Comparison of ENCODE assay signal across 9 mouse cellular contexts in genomic region chr4:134883266-134883665, GRCm38 (mm10). TPM values are rescaled to one million over a fixed set of nuclear protein-coding genes. Genes with fewer than 3 reads are reported as not detected.
A peak's percentile ranks its signal among the peaks of the same experiment; 100 is the strongest.
DNase-seq lines count a peak whose midpoint lies in the region; ATAC-seq and TF ChIP-seq lines count a peak whose summit lies in the region.
"Had no signal": no experiment of that assay in that cellular context is flagged by ENCODE, and none has a peak within 500 bp of the region (broad histone marks: within the 10 kb centered on the region; RNA-seq: fewer than 3 reads in every experiment).

No protein-coding gene starts in this region.

- no peaks in the 10 kb centered on the region for H3K27me3 ChIP-seq in limb, embryonic 11.5 days (ENCODE audit: control insufficient read depth, insufficient read depth, low read length)
- no peaks in the 10 kb centered on the region for H3K27me3 ChIP-seq in midbrain, embryonic 15.5 days (replicated peaks)

- H3K9me3 ChIP-seq in limb, embryonic 11.5 days (ENCODE audit: control insufficient read depth, low read length): no peaks in the 10 kb centered on the region
- H3K9me3 ChIP-seq in midbrain, embryonic 15.5 days: no peaks in the 10 kb centered on the region

- TF ChIP-seq CTCF in layer of hippocampus, adult 2 months (conservative IDR thresholded peaks at IDR 0.05): peak; percentile 75
- peak; percentile 52; the same call in 1 of the 2 replicates for TF ChIP-seq CTCF in olfactory bulb, adult 2 months (IDR thresholded peaks at IDR 0.05; ENCODE audit: insufficient read depth, low read depth, low read length)

- H3K4me2 ChIP-seq in limb, embryonic 11.5 days (ENCODE audit: low read depth, severe bottlenecking): no peak overlapping the region
- no peak overlapping the region for H3K4me2 ChIP-seq in midbrain, embryonic 15.5 days

- WGBS in limb, embryonic 11.5 days: 31% methylated on average over 7 of the region's 7 CpGs
- WGBS in olfactory bulb, adult 2 months: 37% methylated on average over 7 of the region's 7 CpGs
- 31% methylated on average over 7 of the region's 7 CpGs for WGBS in midbrain, embryonic 15.5 days

- H3K9ac ChIP-seq in limb, embryonic 11.5 days (ENCODE audit: low read length): no peak overlapping the region
- H3K9ac ChIP-seq in midbrain, embryonic 15.5 days: no peak overlapping the region

- TF ChIP-seq POLR2A in olfactory bulb, adult 2 months (IDR thresholded peaks at IDR 0.05; ENCODE audit: insufficient read depth, low read depth, low read length): no peak

- no peaks in the 10 kb centered on the region for H3K4me1 ChIP-seq in limb, embryonic 11.5 days (ENCODE audit: control insufficient read depth, insufficient read depth, low read length)
- H3K4me1 ChIP-seq in olfactory bulb, adult 2 months (ENCODE audit: control insufficient read depth, insufficient read depth, low read length): peaks cover 5% of the 10 kb centered on the region
- H3K4me1 ChIP-seq in midbrain, embryonic 15.5 days: peaks cover 7% of the 10 kb centered on the region

- H3K27ac ChIP-seq in layer of hippocampus, adult 2 months: no peak overlapping the region
- no peak overlapping the region for H3K27ac ChIP-seq in limb, embryonic 11.5 days (replicated peaks; ENCODE audit: low read depth, low read length)
- H3K27ac ChIP-seq in olfactory bulb, adult 2 months (ENCODE audit: insufficient read depth, low read depth, low read length): no peak overlapping the region
- H3K27ac ChIP-seq in midbrain, embryonic 15.5 days: no peak overlapping the region

- H3K4me3 ChIP-seq in layer of hippocampus, adult 2 months: no peak overlapping the region
- H3K4me3 ChIP-seq in limb, embryonic 11.5 days (ENCODE audit: low read depth, low read length): no peak overlapping the region
- no peak overlapping the region for H3K4me3 ChIP-seq in olfactory bulb, adult 2 months (ENCODE audit: insufficient read depth, low read depth, low read length)
- no peak overlapping the region for H3K4me3 ChIP-seq in midbrain, embryonic 15.5 days

- DNase-seq in adrenal gland, adult (ENCODE audit: inconsistent age in 2 of 2, low spot score in 1 of 2): peak; percentile 43 to 72
- no peak for DNase-seq in adrenal gland, postnatal 4 days (ENCODE audit: low spot score in 2 of 2)
- DNase-seq in layer of hippocampus, adult 2 months (ENCODE audit: low spot score in 2 of 2): no peak
- no peak for DNase-seq in layer of hippocampus, adult 9-10 months (ENCODE audit: low spot score)
- DNase-seq in limb, embryonic 11.5 days (ENCODE audit: low spot score): peak; percentile 62

- no peaks in the 10 kb centered on the region; the same call in 1 of the 2 replicates for H3K36me3 ChIP-seq in limb, embryonic 11.5 days (ENCODE audit: control insufficient read depth, insufficient read depth, low read length)
- no peaks in the 10 kb centered on the region for H3K36me3 ChIP-seq in midbrain, embryonic 15.5 days (replicated peaks)

- ATAC-seq in common myeloid progenitor, adult 5-6 weeks (replicated peaks; ENCODE audit: low read depth, poor library complexity, severe bottlenecking): peak; percentile 71
- no peak for ATAC-seq in limb, embryonic 11.5 days (ENCODE audit: insufficient number of reproducible peaks, low FRiP score, low TSS enrichment, low read depth)
- no peak for ATAC-seq in midbrain, embryonic 15.5 days (replicated peaks)

RNA-seq across cellular contexts. Expression of gene Rhd, which starts 18.9 kb away (rescaled TPM):
- 10 to 100 TPM in 1 of 2 experiments, 1 to 10 TPM in 1; 6.5 to 12.0 TPM for total RNA-seq in adrenal gland, postnatal 4 days (2021)
- total RNA-seq in layer of hippocampus, adult 2 months (2021): not detected
- 52.9 and 59.6 TPM in 2 replicates for total RNA-seq in common myeloid progenitor, adult 5-6 weeks (2017)
- 12.6 and 14.8 TPM in 2 replicates for polyA plus RNA-seq in limb, embryonic 11.5 days (2014; fragmentation: Nextera tagmentation; extraction: Ambion mirVana)
- polyA plus RNA-seq in olfactory bulb, adult 2 months (2012; ENCODE audit: insufficient read depth, insufficient read length, low replicate concordance, missing spikeins): not detected in 2 replicates
- polyA plus RNA-seq in midbrain, embryonic 15.5 days (2015; fragmentation: Nextera tagmentation; extraction: Ambion mirVana): 0.98 and 1.1 TPM in 2 replicates
- total RNA-seq: layer of hippocampus, postnatal 10 days had no signal

RNA-seq across cellular contexts. Expression of gene Maco1, which starts 30.1 kb away (rescaled TPM):
- total RNA-seq in adrenal gland, postnatal 4 days (2021): 10 to 100 TPM; 37.8 to 42.8 TPM
- total RNA-seq in layer of hippocampus, adult 2 months (2021): 10 to 100 TPM; 43.4 to 43.8 TPM
- 55.1 and 63.9 TPM in 2 replicates for total RNA-seq in common myeloid progenitor, adult 5-6 weeks (2017)
- polyA plus RNA-seq in limb, embryonic 11.5 days (2014; fragmentation: Nextera tagmentation; extraction: Ambion mirVana): 41.5 and 45.4 TPM in 2 replicates
- not detected in 2 replicates for polyA plus RNA-seq in olfactory bulb, adult 2 months (2012; ENCODE audit: insufficient read depth, insufficient read length, low replicate concordance, missing spikeins)
- 97.2 and 106 TPM in 2 replicates for polyA plus RNA-seq in midbrain, embryonic 15.5 days (2015; fragmentation: Nextera tagmentation; extraction: Ambion mirVana)

RNA-seq across cellular contexts. Expression of gene Tmem50a, which starts 31.6 kb away (rescaled TPM):
- 100 to 1,000 TPM; 214 to 225 TPM for total RNA-seq in adrenal gland, postnatal 4 days (2021)
- 100 to 1,000 TPM; 102 to 108 TPM for total RNA-seq in layer of hippocampus, adult 2 months (2021)
- total RNA-seq in common myeloid progenitor, adult 5-6 weeks (2017): 168 and 202 TPM in 2 replicates
- polyA plus RNA-seq in limb, embryonic 11.5 days (2014; fragmentation: Nextera tagmentation; extraction: Ambion mirVana): 145 and 154 TPM in 2 replicates
- not detected in 2 replicates for polyA plus RNA-seq in olfactory bulb, adult 2 months (2012; ENCODE audit: insufficient read depth, insufficient read length, low replicate concordance, missing spikeins)
- polyA plus RNA-seq in midbrain, embryonic 15.5 days (2015; fragmentation: Nextera tagmentation; extraction: Ambion mirVana): 203 and 218 TPM in 2 replicates

RNA-seq across cellular contexts. Expression of gene Rsrp1, which starts 40.1 kb away (rescaled TPM):
- 100 to 1,000 TPM; 365 to 381 TPM for total RNA-seq in adrenal gland, postnatal 4 days (2021)
- total RNA-seq in layer of hippocampus, adult 2 months (2021): 100 to 1,000 TPM; 237 to 277 TPM
- 172 and 177 TPM in 2 replicates for total RNA-seq in common myeloid progenitor, adult 5-6 weeks (2017)
- polyA plus RNA-seq in limb, embryonic 11.5 days (2014; fragmentation: Nextera tagmentation; extraction: Ambion mirVana): 345 and 367 TPM in 2 replicates
- polyA plus RNA-seq in olfactory bulb, adult 2 months (2012; ENCODE audit: insufficient read depth, insufficient read length, low replicate concordance, missing spikeins): 408 and 522 TPM in 2 replicates
- 559 and 566 TPM in 2 replicates for polyA plus RNA-seq in midbrain, embryonic 15.5 days (2015; fragmentation: Nextera tagmentation; extraction: Ambion mirVana)

RNA-seq across cellular contexts. Expression of gene Syf2, which starts 47.4 kb away (rescaled TPM):
- 10 to 100 TPM; 82.4 to 93.3 TPM for total RNA-seq in adrenal gland, postnatal 4 days (2021)
- total RNA-seq in layer of hippocampus, adult 2 months (2021): 10 to 100 TPM; 53.1 to 56.2 TPM
- 230 and 275 TPM in 2 replicates for total RNA-seq in common myeloid progenitor, adult 5-6 weeks (2017)
- 69.8 and 75.6 TPM in 2 replicates for polyA plus RNA-seq in limb, embryonic 11.5 days (2014; fragmentation: Nextera tagmentation; extraction: Ambion mirVana)
- 295 TPM in 1 of 2 replicates, not detected in the other for polyA plus RNA-seq in olfactory bulb, adult 2 months (2012; ENCODE audit: insufficient read depth, insufficient read length, low replicate concordance, missing spikeins)
- 58.6 and 60.5 TPM in 2 replicates for polyA plus RNA-seq in midbrain, embryonic 15.5 days (2015; fragmentation: Nextera tagmentation; extraction: Ambion mirVana)

Comparison
In these comparisons a context has a peak if more than half of its experiments do, and no peak if none do; other contexts are left out.
1. DNase-seq: peak in adrenal gland, adult (2 of 2) and limb, embryonic 11.5 days (single experiment); none in adrenal gland, postnatal 4 days (0 of 2), layer of hippocampus, adult 2 months (0 of 2) and layer of hippocampus, adult 9-10 months (single experiment).
2. RNA of gene Rhd, which starts 18.9 kb away (total RNA-seq): 52.9 to 59.6 TPM in common myeloid progenitor, adult 5-6 weeks and 6.5 to 12.0 TPM in adrenal gland, postnatal 4 days; not detected in layer of hippocampus, adult 2 months; every median in the first group is over 4 times any median in the second.